Mouse (Mus musculus) C2C12 (cell line): ENCODE data around the gene Srrt. TPM values are rescaled to one million over a fixed set of nuclear protein-coding genes. Genes with fewer than 3 reads are reported as not detected.

ENCODE experiments used
- H3K27me3 ChIP-seq: one replicate; pipeline ENCODE4 v1.6.1; 2011; ENCODE audit not compliant: control insufficient read depth, insufficient read depth, insufficient read length
- H3K36me3 ChIP-seq: one replicate; pipeline ENCODE4 v1.6.1; 2011; ENCODE audit not compliant: control insufficient read depth, insufficient read depth
- H3K4me3 ChIP-seq: one replicate; pipeline ENCODE4 v1.5.1; 2011; ENCODE audit warnings: mild to moderate bottlenecking, control low read depth; ENCODE audit not compliant: poor library complexity, insufficient read depth, severe bottlenecking
- H3K79me2 ChIP-seq: one replicate; pipeline ENCODE4 v1.6.1; 2011; ENCODE audit not compliant: control insufficient read depth, insufficient read depth
- H3K79me3 ChIP-seq: one replicate; pipeline ENCODE4 v1.6.1; 2011; ENCODE audit warnings: low read depth, control low read depth
- H3ac ChIP-seq: one replicate; pipeline ENCODE3; 2011; ENCODE audit warnings: low read depth; ENCODE audit not compliant: control insufficient read depth, insufficient read length
- CEBPB ChIP-seq: IDR thresholded peaks from one replicate; pipeline ENCODE4 v1.6.1; 2011; ENCODE audit warnings: low read depth, mild to moderate bottlenecking, control low read depth, moderate library complexity
- CTCF ChIP-seq: IDR thresholded peaks from one replicate; pipeline ENCODE4 v1.5.1; 2011; ENCODE audit not compliant: control insufficient read depth, insufficient read depth, insufficient read length
- FOSL1 ChIP-seq: IDR thresholded peaks from one replicate; pipeline ENCODE4 v1.8.0; 2011; ENCODE audit warnings: mild to moderate bottlenecking, low read length; ENCODE audit not compliant: poor library complexity, insufficient read depth, severe bottlenecking
- MAX ChIP-seq: IDR thresholded peaks from one replicate; pipeline ENCODE4 v1.6.1; 2011; ENCODE audit warnings: mild to moderate bottlenecking, control low read depth
- MYOD1 ChIP-seq: IDR thresholded peaks from one replicate; pipeline ENCODE4 v1.6.1; 2011; ENCODE audit warnings: low read depth; ENCODE audit not compliant: control insufficient read depth, insufficient read length
- MYOG ChIP-seq: IDR thresholded peaks from one replicate; pipeline ENCODE4 v1.6.1; 2011; ENCODE audit not compliant: control insufficient read depth, insufficient read length; ENCODE audit errors: extremely low read depth
- USF1 ChIP-seq: IDR thresholded peaks from one replicate; pipeline ENCODE4 v1.6.1; 2011; ENCODE audit warnings: low read depth, mild to moderate bottlenecking, control low read depth, moderate library complexity
- polyA plus RNA-seq: library from polyadenylated mRNA; unstranded; fragments of >200 nt; fragmentation: generic; extraction: Trizol; gene quantifications from one replicate; pipeline ENCODE4 v1.2.1, GENCODE M21; 2012; ENCODE audit warnings: missing spikeins

Srrt gene
- polyA plus RNA-seq, 1 experiment = 130 TPM

DNA sequence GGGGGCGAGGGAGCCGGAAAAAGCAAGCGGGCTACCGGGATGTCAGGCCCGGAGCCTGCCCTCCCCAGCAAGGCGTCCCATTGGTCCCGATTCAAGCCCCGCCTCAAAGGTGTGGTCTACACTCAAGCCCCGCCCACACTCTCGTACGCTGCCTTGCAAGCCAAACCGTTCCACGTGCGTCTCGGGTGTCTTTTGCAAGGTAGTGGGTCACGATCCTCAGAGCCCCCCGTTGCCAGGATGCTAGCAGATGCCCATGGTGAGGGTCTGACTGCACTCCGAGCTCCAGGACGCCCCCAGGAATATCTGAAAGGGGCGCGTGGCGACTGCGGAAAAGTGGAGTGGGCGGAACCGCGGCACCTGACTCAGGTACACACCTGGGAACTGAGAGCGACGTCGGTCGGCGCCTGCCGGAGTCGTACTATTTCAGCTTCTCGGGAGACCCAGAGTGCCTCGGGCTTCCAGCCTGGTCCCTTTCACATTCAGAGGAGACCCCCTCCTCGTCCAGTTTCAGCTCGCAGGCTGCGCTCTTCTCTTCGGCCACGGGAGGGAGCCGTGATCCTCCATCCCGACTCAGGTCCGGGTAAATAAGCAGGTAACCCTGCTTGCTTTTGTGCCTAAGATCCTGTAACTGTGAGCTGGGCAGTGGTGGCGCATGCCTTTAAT, 26.2 kb upstream of the Srrt start, which contains the start of gene Slc12a9:
Gene Slc12a9, minus strand, starts transcription at position 86 of the 663 bp plus-strand sequence.
- H3K4me3 ChIP-seq = peak within 1 kb of the TSS; percentile 56
- no peaks in the 10 kb centered on the region for H3K79me3 ChIP-seq
- no peaks in the 10 kb centered on the region for H3K79me2 ChIP-seq
- TF ChIP-seq MYOG = no peak
- no peak for TF ChIP-seq MAX
- TF ChIP-seq MYOD1 = no peak
- peak; percentile 75 for TF ChIP-seq CTCF
- TF ChIP-seq CEBPB = no peak
- TF ChIP-seq FOSL1 = no peak
- no peak for TF ChIP-seq USF1
- peak within 1 kb of the TSS; percentile 48 for H3ac ChIP-seq
- no peaks in the 10 kb centered on the region for H3K27me3 ChIP-seq
- no peaks in the 10 kb centered on the region for H3K36me3 ChIP-seq

DNA sequence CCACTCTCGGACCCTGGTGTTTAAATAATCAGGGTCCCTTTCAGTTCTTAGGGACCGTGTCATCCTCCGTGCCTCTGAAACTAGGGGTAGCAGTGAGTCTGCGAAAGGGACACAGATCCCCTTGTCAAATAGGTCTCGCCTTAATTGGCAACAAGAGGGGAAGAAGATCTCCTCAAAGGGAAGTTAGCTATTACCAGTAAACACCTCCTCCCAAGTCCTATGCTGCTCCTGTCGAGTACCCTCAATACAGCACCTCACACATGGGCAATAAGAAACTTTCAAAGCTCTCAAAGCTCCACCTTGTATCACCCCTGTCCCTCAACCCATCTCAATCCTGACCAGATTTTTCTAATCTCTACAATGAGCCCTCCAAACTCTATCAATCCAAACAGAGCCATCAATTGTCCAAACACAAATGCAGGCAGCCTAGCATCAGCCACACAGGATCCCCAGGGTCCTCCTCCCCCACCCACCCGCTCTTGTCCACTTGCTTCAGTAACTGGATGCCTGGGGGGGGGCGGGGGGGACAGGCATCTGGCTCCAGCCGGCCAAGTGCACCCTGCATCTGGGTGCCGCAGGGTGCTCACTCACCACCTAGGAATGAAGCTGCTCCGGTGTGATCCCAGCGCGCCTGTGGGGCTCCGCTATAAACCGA, 25.5 kb upstream of the Srrt start:
- no peaks in the 10 kb centered on the region for H3K36me3 ChIP-seq
- no peaks in the 10 kb centered on the region for H3K79me2 ChIP-seq
- TF ChIP-seq CEBPB = no peak
- TF ChIP-seq CTCF = no peak
- TF ChIP-seq MYOD1 = no peak
- no peaks in the 10 kb centered on the region for H3K27me3 ChIP-seq
- H3K4me3 ChIP-seq = peak overlapping the region; percentile 56
- H3ac ChIP-seq = peak overlapping the region; percentile 31
- H3K79me3 ChIP-seq = no peaks in the 10 kb centered on the region

DNA sequence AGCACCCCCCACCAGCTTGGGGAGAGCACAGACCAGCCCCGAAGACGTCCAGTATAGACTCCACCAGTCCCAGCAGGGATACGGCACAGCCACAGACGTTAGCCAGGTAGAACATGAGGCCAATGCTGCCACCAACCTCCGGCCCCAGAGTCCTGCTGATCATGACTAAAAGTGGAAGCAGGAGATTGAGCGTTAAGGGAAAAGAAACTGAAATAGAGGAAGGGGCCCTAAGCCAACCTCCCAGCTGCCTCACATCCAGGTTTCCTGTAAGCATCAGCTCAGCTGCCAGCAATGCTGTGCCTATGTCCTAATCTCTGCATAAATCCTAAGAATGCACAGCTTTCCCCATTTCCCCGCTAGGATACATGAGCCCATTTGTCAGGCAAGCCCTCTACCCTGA, 23.4 kb upstream of the Srrt start:
- H3K4me3 ChIP-seq = no peak overlapping the region
- H3K79me2 ChIP-seq = no peaks in the 10 kb centered on the region
- no peaks in the 10 kb centered on the region for H3K27me3 ChIP-seq
- no peaks in the 10 kb centered on the region for H3K79me3 ChIP-seq
- H3K36me3 ChIP-seq = no peaks in the 10 kb centered on the region
- no peak for TF ChIP-seq MYOD1
- TF ChIP-seq CEBPB = no peak
- no peak for TF ChIP-seq FOSL1
- no peak for TF ChIP-seq MYOG
- TF ChIP-seq MAX = no peak
- no peak for TF ChIP-seq USF1
- H3ac ChIP-seq = no peak overlapping the region

DNA sequence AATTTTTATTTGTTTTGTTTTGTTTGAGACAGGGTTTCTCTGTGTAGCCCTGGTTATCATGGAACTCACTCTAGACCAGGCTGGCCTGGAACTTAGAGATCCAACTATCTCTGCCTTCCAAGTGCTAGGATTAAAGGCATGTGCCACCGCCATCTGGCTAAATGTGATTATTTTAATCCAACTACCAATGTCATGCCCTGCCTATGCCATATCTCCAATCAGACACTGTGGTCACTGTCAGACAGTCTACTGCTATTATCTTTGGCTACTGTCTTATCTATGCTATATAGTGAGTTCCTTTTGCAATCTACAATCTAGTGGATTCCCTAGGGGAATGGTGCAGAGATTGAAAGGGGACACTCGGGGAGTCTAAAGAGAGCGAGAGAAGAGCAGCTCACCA, 13.5 kb upstream of the Srrt start:
- TF ChIP-seq CEBPB (no peak), CTCF (no peak), MAX (no peak)
- Histone ChIP-seq H3ac (no peak overlapping the region), H3K27me3 (no peaks in the 10 kb centered on the region), H3K79me2 (no peaks in the 10 kb centered on the region), H3K4me3 (no peak overlapping the region), H3K36me3 (peaks cover 7% of the 10 kb centered on the region), H3K79me3 (no peaks in the 10 kb centered on the region)

DNA sequence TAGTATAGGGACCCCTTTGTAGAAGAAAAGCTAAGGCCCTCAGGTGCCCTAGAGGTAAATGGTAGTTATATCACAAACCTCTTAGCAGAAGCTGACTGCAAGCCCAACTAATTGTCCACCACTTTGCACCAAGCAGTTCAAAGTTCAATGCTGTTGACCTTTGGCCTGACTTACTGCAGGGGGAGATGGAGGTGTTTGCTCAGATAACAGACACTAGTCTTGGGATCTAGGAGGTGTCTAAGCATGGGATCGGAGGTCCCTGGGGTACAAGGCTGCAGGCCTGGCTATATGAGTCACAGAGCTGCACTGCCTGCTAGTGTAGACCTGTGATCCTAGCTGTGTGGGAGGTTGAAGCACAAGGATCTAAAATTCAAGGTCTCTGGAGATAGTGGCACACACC, 11.1 kb upstream of the Srrt start:
- peaks cover 3% of the 10 kb centered on the region for H3K79me3 ChIP-seq
- TF ChIP-seq USF1 = no peak
- no peak for TF ChIP-seq MYOD1
- no peak for TF ChIP-seq CTCF
- TF ChIP-seq MAX = no peak
- TF ChIP-seq MYOG = no peak
- TF ChIP-seq CEBPB = no peak
- no peak for TF ChIP-seq FOSL1
- H3ac ChIP-seq = no peak overlapping the region
- no peak overlapping the region for H3K4me3 ChIP-seq
- peaks cover 3% of the 10 kb centered on the region for H3K79me2 ChIP-seq
- no peaks in the 10 kb centered on the region for H3K27me3 ChIP-seq
- H3K36me3 ChIP-seq = peaks cover 7% of the 10 kb centered on the region

DNA sequence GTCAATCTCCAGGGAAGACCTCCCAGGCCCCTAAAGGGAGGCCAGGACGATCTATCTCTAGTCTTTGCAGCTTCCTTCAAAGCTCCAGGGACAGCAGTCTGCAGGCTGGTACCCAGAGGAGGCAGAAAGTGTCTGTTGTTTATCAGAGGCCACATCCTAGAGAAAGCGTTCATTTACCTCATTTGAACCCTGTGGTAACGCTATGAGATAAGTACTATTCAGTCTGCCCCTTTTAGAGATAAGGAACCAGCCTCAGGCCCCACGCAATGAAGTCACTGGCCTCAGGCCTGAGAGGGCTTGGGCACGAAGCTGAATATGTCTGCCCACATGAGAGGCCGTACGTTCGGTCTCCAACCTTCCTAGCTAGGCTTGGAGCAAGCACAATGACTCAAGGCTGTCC, 9.9 kb upstream of the Srrt start:
- H3K4me3 ChIP-seq = no peak overlapping the region
- H3K79me2 ChIP-seq = peaks cover 15% of the 10 kb centered on the region
- H3K27me3 ChIP-seq = no peaks in the 10 kb centered on the region
- H3K79me3 ChIP-seq = peaks cover 14% of the 10 kb centered on the region
- TF ChIP-seq MAX = no peak
- TF ChIP-seq CEBPB = no peak
- TF ChIP-seq MYOD1 = no peak
- no peak for TF ChIP-seq CTCF
- no peak for TF ChIP-seq USF1
- no peak for TF ChIP-seq FOSL1
- no peak for TF ChIP-seq MYOG
- no peak overlapping the region for H3ac ChIP-seq
- peaks cover 7% of the 10 kb centered on the region for H3K36me3 ChIP-seq
